Mouse (Mus musculus) lung, adult 2 months (tissue): ENCODE measurements around the gene Med29. TPM values are rescaled to one million over a fixed set of nuclear protein-coding genes. Genes with fewer than 3 reads are reported as not detected.

ENCODE experiments used
- DNase-seq: peaks from one replicate; pipeline ENCODE4 v3.0.0; 2022
- H3K4me1 ChIP-seq: fragments of 200-500 bp; 2 replicates; pipeline ENCODE4 v1.6.1; 2011; ENCODE audit warnings: low read length; ENCODE audit not compliant: control insufficient read depth, insufficient read depth
- H3K4me3 ChIP-seq: fragments of 200-500 bp; replicated peaks from 2 replicates; pipeline ENCODE3; 2011; ENCODE audit warnings: low read depth, mild to moderate bottlenecking, control low read depth, low read length; ENCODE audit errors: extremely low read depth
- CTCF ChIP-seq: fragments of 200-500 bp; IDR thresholded peaks from 2 replicates; pipeline ENCODE4 v1.5.1; 2011; ENCODE audit warnings: mild to moderate bottlenecking, low read length, control low read depth; ENCODE audit not compliant: insufficient read depth
- POLR2A ChIP-seq: fragments of 200-500 bp; IDR thresholded peaks from 2 replicates; pipeline ENCODE4 v1.6.1; 2011; ENCODE audit warnings: low read depth, mild to moderate bottlenecking, control low read depth, low read length, borderline replicate concordance; ENCODE audit errors: extremely low read depth
- WGBS: fragments of 180-500 bp; shearing (Covaris S2); methylation state at CpG from one replicate; pipeline ENCODE4 v1.1.7; 2018; 5-methylcytosine and 5-hydroxymethylcytosine counted together
- polyA plus RNA-seq: library from polyadenylated mRNA; depleted of rRNA; stranded (reverse); fragments of >200 nt; gene quantifications from 2 replicates; pipeline ENCODE4 v1.2.3, GENCODE M21; 2012; rRNA removed

The Med29 gene
- 37.3 and 39.2 TPM in 2 replicates for polyA plus RNA-seq

DNA sequence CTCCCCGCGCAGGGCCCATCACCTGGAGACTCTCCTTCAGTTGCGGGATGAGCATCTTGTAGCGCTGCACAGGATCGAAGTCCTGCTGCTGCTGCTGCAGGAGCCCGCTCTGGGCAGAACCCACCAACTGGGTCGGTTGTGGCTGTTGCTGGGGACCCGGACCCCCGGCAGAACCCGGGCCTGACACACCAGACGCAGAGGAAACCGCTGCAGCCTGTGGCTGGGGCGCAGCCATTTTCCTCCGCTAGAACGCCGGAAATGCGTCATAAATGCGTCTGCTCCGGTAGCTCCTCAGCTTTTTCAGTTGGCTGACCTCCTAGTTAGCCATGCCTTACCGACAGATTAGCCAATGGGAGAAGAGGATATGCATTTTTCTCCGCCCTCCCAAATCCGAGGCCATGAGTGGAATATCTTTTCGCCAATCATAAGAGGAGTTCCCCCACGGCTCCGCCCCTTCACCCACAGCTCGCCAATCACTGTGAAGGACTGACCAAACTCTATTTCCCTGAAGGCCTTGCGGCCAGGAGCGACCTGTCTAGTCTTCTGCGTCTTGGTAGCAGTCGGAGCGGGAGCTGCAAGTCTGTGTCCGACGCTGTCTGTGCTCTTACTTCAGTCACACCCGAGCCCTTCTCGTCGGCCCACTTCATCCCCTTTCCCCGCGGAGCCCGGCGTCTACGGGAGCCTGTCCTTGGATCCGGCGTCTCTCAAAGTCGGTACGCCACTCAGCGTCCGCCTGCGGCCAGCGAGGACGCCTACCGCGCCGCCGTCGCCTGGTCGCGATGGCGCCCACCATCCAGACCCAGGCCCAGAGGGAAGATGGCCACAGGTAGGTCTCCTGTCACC is at the start of gene Med29, which contains the start of gene Paf1:
TSS of gene Med29 (minus strand) at position 280 of the 843 bp plus-strand sequence.
TSS of gene Paf1 (plus strand) at position 523 of the 843 bp plus-strand sequence.
- under 1% methylated on average over 58 of the region's 58 CpGs for WGBS
- DNase-seq: peak; percentile 93
- H3K4me1 ChIP-seq: peaks cover 10% of the 10 kb centered on the region; the same call in 1 of the 2 replicates

GRCm38 (mm10) chr7:28441776-28442485 is 49.4 kb upstream of the Med29 start:
- H3K4me1 ChIP-seq: no peaks in the 10 kb centered on the region; the same call in 1 of the 2 replicates
- WGBS: 77% methylated on average over 14 of the region's 14 CpGs
- no peak for TF ChIP-seq CTCF
- no peak for TF ChIP-seq POLR2A
- no peak for DNase-seq
- H3K4me3 ChIP-seq: no peak overlapping the region

More for the DNA sequence above, at the start of gene Med29, which contains the start of gene Paf1:
- H3K4me3 ChIP-seq: peak within 1 kb of the TSS; percentile 81
- TF ChIP-seq POLR2A (peak; percentile 99), CTCF (no peak)

DNA sequence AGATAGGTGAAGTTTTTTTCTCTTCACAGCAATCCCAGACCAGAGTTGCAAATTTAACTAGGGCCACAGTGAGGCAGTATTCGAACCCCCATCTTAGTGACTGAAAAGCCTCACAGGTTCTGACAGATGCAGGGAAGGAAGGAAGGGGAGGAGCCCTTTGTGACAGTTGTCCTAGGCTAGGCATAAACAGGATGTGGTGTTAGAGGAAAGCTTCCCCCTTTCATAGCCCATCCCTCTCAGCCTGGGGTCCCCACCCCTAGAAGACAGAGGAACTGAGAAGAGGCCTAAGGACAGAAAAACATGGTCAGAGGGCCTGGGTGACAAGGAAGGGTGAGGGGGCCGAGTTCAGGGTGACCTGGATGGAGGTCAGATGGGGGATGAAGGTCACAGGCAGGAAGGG is 48.2 kb upstream of the Med29 start:
- Histone ChIP-seq H3K4me3 (peak overlapping the region; percentile 46), H3K4me1 (no peaks in the 10 kb centered on the region; the same call in 1 of the 2 replicates)
- WGBS: 27% methylated on average over 2 of the region's 2 CpGs
- DNase-seq: peak; percentile 33
- TF ChIP-seq POLR2A (peak; percentile 60; the same call in 1 of the 2 replicates), CTCF (no peak)

DNA sequence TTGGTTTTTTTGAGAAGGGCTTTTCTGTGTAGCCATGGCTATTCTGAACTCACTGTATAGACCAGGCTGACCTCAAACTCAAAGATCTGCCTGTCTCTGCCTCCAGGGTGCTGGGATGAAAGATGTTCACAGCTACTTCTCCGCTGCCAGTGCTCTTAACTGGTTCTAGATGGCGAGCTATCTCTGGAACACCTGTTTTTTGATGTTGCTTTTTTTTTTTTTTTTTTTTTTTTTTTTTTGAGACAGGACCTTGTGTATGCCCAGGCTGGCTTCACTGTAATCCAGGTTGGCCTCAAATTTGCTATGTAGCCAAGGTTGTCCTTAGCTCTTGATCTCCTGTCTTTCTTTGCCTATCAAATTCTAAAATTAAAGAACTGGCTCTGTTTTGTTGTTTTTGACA is 46.3 kb upstream of the Med29 start:
- no peak for DNase-seq
- Histone ChIP-seq H3K4me1 (peaks cover 3% of the 10 kb centered on the region; the same call in 1 of the 2 replicates), H3K4me3 (no peak overlapping the region)
- TF ChIP-seq POLR2A (no peak), CTCF (no peak)
- WGBS: 91% methylated on average over 2 of the region's 2 CpGs

DNA sequence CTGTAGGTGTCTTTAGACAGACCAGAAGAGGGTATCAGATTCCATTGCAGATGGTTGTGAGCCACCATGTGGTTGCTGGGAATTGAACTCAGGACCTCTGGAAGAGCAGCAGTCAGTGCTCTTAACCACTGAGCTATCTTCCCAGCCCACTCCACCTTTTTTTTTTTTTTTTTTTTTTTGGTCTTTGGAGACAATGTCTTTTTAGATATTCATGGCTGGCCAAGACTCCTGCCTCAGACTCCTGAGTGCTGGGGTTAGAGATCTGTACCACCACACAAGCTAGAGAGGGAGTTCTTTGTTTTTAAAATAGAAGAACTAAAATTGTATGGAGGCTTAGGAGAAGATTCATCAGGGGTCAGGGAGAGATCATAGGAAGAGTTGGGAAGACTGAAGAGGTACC is 45.5 kb upstream of the Med29 start:
- TF ChIP-seq CTCF (no peak), POLR2A (no peak)
- DNase-seq: no peak
- Histone ChIP-seq H3K4me1 (peaks cover 9% of the 10 kb centered on the region; the same call in 1 of the 2 replicates), H3K4me3 (no peak overlapping the region)

DNA sequence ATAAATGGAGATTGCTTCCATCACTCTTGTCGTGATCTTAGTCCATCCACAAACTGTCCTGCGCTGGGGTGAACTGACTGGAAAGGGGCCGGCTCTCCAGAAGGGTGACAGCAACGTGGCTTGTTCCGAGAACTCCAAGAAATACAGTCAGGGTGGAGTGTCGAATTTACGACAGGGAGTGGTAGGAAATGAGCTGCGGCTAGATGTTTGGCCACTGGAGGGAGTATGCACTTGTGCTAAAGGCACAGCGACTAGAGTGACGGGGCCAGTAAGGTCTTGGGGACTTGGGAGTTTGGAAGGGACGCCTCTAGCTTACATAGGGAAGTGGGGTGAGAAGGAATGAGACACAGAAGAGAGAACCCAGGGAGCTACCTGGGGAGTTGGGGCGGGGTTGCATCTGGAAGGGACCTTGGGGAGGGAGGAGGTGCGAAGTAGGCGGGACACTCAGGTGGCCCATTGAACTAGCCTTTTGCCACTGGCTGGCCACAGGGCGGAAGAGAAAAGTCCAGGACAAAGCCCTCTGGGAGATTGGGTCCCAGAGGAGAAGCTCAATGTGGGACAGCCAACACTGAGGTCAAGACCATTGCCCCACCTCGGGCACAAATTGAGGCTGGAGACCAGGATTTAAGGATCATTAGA is 44.5 kb upstream of the Med29 start, which contains the start of gene Gmfg:
TSS of gene Gmfg (plus strand) at position 516 of the 639 bp plus-strand sequence.
- WGBS: 4% methylated on average over 16 of the region's 16 CpGs
- Histone ChIP-seq H3K4me1 (peaks cover 10% of the 10 kb centered on the region; the same call in 1 of the 2 replicates), H3K4me3 (peak within 1 kb of the TSS; percentile 88)
- TF ChIP-seq POLR2A (peak; percentile 68; the same call in 1 of the 2 replicates), CTCF (peak; percentile 76)
- peak; percentile 81 for DNase-seq

DNA sequence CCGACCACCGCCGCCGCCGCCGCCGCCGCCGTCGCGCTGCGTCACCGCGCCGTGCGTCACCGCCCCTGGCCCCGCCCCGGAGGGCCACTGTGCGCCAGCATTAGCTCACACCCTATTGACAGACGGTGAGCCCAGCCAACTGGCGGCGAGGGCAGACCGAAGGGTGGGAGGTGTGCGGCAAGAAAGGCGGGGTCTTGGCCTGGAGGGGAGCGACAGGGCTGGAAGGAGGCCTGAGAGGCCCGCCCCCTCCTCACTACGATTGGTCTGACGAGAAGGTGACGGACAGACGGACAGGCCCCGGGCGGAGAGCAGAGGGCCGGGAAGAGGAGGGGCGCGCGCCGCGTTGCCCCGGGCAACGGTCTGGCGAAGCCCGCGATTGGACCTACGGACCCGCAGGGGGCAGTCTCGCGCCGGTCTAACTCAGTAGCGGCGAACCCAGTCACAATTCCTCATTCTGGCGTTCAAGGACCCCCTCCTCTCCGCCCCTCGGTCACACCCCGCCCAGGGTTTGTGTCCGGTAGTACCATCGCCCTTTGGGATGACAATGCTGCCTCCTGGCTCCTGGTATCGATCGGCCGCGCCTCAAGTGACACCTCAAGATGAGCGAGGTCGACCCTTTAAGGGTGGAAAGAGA is 43.9 kb upstream of the Med29 start:
- Histone ChIP-seq H3K4me3 (peak overlapping the region; percentile 88), H3K4me1 (peaks cover 12% of the 10 kb centered on the region; the same call in 1 of the 2 replicates)
- peak; percentile 100 for DNase-seq
- TF ChIP-seq CTCF (peak; percentile 64), POLR2A (peak; percentile 69; the same call in 1 of the 2 replicates)
- WGBS: under 1% methylated on average over 47 of the region's 64 CpGs

DNA sequence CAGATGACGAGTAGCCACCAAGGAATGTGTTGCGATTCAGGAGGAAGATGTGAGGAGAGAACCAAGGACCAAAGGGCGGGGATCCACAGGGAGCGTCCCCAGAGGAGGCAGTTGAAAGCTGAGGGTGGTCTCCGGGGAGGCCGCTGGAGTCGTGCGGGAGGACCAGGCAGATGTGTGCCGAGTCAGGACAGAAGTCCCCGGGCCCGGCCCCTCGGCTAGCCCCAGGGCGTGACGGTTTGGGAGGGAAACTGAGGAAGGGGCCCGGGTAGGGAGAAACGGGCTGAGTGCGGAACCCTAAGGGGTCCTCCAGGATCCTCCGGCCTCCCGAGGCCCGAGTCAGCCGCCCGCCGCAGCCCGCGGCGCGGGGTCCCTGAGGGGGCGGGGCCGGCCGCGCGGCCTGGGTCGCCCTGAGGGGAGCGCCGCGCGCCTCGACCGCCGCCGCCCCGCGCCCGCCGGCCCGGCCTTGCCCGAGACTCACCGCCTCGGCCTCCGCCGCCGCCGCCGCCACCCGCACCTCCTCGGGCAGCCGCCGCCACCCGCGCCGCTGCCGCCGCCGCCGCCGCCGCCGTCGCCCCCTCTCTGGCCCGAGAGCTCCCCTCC is 43.3 kb upstream of the Med29 start:
- TF ChIP-seq POLR2A (no peak), CTCF (no peak)
- WGBS: under 1% methylated on average over 32 of the region's 70 CpGs
- peaks cover 14% of the 10 kb centered on the region; the same call in 1 of the 2 replicates for H3K4me1 ChIP-seq
- peak; percentile 24 for DNase-seq
- H3K4me3 ChIP-seq: peak overlapping the region; percentile 64
